Comparison of ENCODE assay signal across 47 mouse cellular contexts in genomic region chr3:97689289-97689688, GRCm38 (mm10). TPM values are rescaled to one million over a fixed set of nuclear protein-coding genes. Genes with fewer than 3 reads are reported as not detected.
"Had no signal": no experiment of that assay in that cellular context is flagged by ENCODE, and none has a peak within 500 bp of the region (broad histone marks: within the 10 kb centered on the region; RNA-seq: fewer than 3 reads in every experiment).

No protein-coding gene starts in this region.

- H3K27ac ChIP-seq: limb, embryonic 10.5 days; limb, embryonic 12.5 days; limb, embryonic 13.5 days; limb, embryonic 15.5 days; liver, embryonic 12.5 days; liver, embryonic 13.5 days; liver, embryonic 14.5 days; liver, embryonic 15.5 days; lung, embryonic 15.5 days; macrophage; midbrain, embryonic 10.5 days; midbrain, embryonic 12.5 days; midbrain, embryonic 13.5 days; midbrain, embryonic 15.5 days; neural tube, embryonic 12.5 days had no signal

- H3K4me1 ChIP-seq: liver, embryonic 12.5 days; liver, embryonic 15.5 days; midbrain, embryonic 15.5 days; neural tube, embryonic 12.5 days had no signal

- H3K9ac ChIP-seq: limb, embryonic 12.5 days; limb, embryonic 13.5 days; limb, embryonic 15.5 days; liver, embryonic 12.5 days; liver, embryonic 13.5 days; liver, embryonic 14.5 days; liver, embryonic 15.5 days; liver, postnatal 0 days; lung, embryonic 14.5 days; lung, embryonic 15.5 days; midbrain, embryonic 12.5 days; midbrain, embryonic 13.5 days; midbrain, embryonic 15.5 days; neural tube, embryonic 12.5 days had no signal

- H3K4me3 ChIP-seq: limb, embryonic 10.5 days; limb, embryonic 12.5 days; limb, embryonic 13.5 days; limb, embryonic 15.5 days; liver, embryonic 12.5 days; liver, embryonic 13.5 days; liver, embryonic 15.5 days; lung, embryonic 15.5 days; megakaryocyte, embryonic 14.5 days; midbrain, embryonic 10.5 days; midbrain, embryonic 12.5 days; midbrain, embryonic 13.5 days; midbrain, embryonic 15.5 days; myocyte; neural tube, embryonic 12.5 days had no signal

- DNase-seq: left cerebral cortex, postnatal 4 days; liver; liver, embryonic 13.5 days; liver, postnatal 0 days; lung, adult 18-20 months; lung, adult 2 months; lung, embryonic 14.5 days; lung, postnatal 10 days; lung, postnatal 14 days; lung, postnatal 36 days; lung, postnatal 4 days; midbrain, embryonic 14.5 days had no signal

- ATAC-seq: liver, embryonic 12.5 days; liver, postnatal 0 days; lung, postnatal 0 days; midbrain, embryonic 13.5 days; midbrain, embryonic 15.5 days; midbrain, embryonic 16.5 days had no signal

- H3K27me3 ChIP-seq: limb, embryonic 15.5 days; lung, embryonic 15.5 days had no signal

- H3K9me3 ChIP-seq: limb, embryonic 10.5 days; limb, embryonic 12.5 days; limb, embryonic 13.5 days; limb, embryonic 15.5 days; liver, embryonic 12.5 days; liver, embryonic 13.5 days; liver, embryonic 15.5 days; lung, embryonic 15.5 days; megakaryocyte, embryonic 14.5 days; midbrain, embryonic 10.5 days; midbrain, embryonic 12.5 days; midbrain, embryonic 13.5 days; midbrain, embryonic 15.5 days; neural tube, embryonic 12.5 days had no signal

- H3K4me2 ChIP-seq: limb, embryonic 12.5 days; limb, embryonic 13.5 days; limb, embryonic 15.5 days; liver, embryonic 11.5 days; liver, embryonic 12.5 days; liver, embryonic 13.5 days; liver, embryonic 15.5 days; lung, embryonic 14.5 days; lung, embryonic 15.5 days; midbrain, embryonic 11.5 days; midbrain, embryonic 12.5 days; midbrain, embryonic 13.5 days; midbrain, embryonic 15.5 days; neural tube, embryonic 12.5 days had no signal

- H3K36me3 ChIP-seq: limb, embryonic 10.5 days; limb, embryonic 12.5 days; limb, embryonic 13.5 days; limb, embryonic 15.5 days; liver, embryonic 12.5 days; liver, embryonic 13.5 days; liver, embryonic 15.5 days; lung, embryonic 15.5 days; midbrain, embryonic 10.5 days; midbrain, embryonic 12.5 days had no signal

RNA-seq across cellular contexts. Expression of gene Gm17651, which starts 14.8 kb away (rescaled TPM):
- total RNA-seq: left cerebral cortex, postnatal 10 days; left cerebral cortex, postnatal 14 days; left cerebral cortex, postnatal 25 days; left cerebral cortex, postnatal 36 days; left cerebral cortex, postnatal 4 days; liver, adult 2 months; megakaryocyte progenitor cell, adult 5-6 weeks; megakaryocyte, adult 5-6 weeks; megakaryocyte-erythroid progenitor cell, adult 5-6 weeks; midbrain, postnatal 0 days; monocyte, adult 5-6 weeks had no signal
- polyA plus RNA-seq: limb, embryonic 10.5 days; limb, embryonic 11.5 days; limb, embryonic 12.5 days; limb, embryonic 13.5 days; limb, embryonic 14.5 days; limb, embryonic 15.5 days; liver, adult 2 months; liver, embryonic 11.5 days; liver, embryonic 12.5 days; liver, embryonic 13.5 days; liver, embryonic 14.5 days; liver, embryonic 15.5 days; liver, embryonic 16.5 days; liver, postnatal 0 days; lung, adult 2 months; lung, embryonic 14.5 days; lung, embryonic 15.5 days; lung, embryonic 16.5 days; lung, postnatal 0 days; macrophage; midbrain, embryonic 10.5 days; midbrain, embryonic 11.5 days; midbrain, embryonic 12.5 days; midbrain, embryonic 13.5 days; midbrain, embryonic 14.5 days; midbrain, embryonic 15.5 days; midbrain, embryonic 16.5 days; midbrain, postnatal 0 days; myocyte; neural tube, embryonic 11.5 days; neural tube, embryonic 12.5 days had no signal
